Mouse (Mus musculus) left cerebral cortex, postnatal 36 days (tissue): ENCODE data around the gene Pigu. TPM values are rescaled to one million over a fixed set of nuclear protein-coding genes. Genes with fewer than 3 reads are reported as not detected.
A peak's percentile ranks its signal among the peaks of the same experiment; 100 is the strongest.

ENCODE experiments used
- DNase-seq, 2 experiments: peaks; one replicate each; pipeline ENCODE4 v3.0.0; 2021 to 2022; ENCODE audit warnings: low spot score in 2 of 2, mixed read lengths in 1 of 2
- intact Hi-C: fragments of 180-260 bp; cut with DNase I; formaldehyde crosslinking; loops from one replicate; pipeline ENCODE4 v1.15.1; 2025
- total RNA-seq, 2 experiments: library from RNA; stranded (reverse); gene quantifications; 2 replicates each; pipeline ENCODE4 v1.2.3; 2021

The Pigu gene
- total RNA-seq, 2 experiments from 2014 or later, result 25.7 to 30.5 TPM

GRCm38 (mm10) chr2:155299563-155299962, 57.7 kb downstream of the Pigu start:
- DNase-seq, result no peak
- intact Hi-C loops, result no loop called here

GRCm38 (mm10) chr2:155295453-155295852, 61.8 kb downstream of the Pigu start:
- no peak for DNase-seq
- intact Hi-C loops, result no loop called here

GRCm38 (mm10) chr2:155293946-155294345, 63.3 kb downstream of the Pigu start:
- DNase-seq, result no peak
- intact Hi-C loops, result no loop called here

- intact Hi-C loops, result no loop called here
- DNase-seq, result no peak
These were observed 63.8 kb downstream of the Pigu start for GRCm38 (mm10) chr2:155293382-155293781.

- DNase-seq, result no peak
- intact Hi-C loops, result no loop called here
These were observed 67.2 kb downstream of the Pigu start for GRCm38 (mm10) chr2:155290066-155290465.

DNA sequence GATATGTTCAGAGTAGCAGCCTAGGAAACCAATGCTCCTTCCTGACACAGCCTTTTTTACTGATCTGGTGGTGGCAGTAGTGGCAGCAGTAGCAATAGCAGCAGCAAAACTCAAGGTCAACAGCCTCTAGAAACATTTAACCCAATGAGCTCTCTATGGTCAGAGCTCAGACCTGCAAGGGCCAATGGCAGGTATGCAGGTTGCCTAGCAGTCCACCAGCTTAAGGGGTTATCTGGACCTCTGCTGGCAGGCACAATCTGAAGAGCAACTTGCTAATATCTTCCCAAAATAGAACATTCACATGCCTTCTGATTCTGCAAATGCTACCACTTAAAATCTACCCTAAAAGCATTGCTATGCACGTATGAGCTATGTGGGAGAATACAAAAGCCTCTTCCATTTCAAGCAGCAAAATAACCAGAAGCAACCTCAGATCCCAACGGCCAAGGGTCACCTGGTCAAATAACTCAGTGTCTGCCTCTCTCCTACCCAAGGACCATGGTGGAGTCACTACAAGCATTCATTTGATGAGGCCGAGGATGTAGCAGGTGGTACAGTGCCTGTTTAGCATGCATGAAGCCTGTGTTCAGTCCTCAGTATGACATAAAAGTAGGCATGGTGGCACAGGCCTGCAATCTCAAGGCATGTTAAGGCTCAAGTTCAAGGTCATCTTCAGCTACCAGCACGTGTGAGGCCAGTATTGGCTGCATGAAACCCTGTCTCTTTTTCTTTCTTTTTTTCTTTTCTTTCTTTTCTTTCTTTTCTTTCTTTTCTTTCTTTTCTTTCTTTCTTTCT, 69.6 kb downstream of the Pigu start:
- DNase-seq, result no peak
- intact Hi-C loops, result no loop called here

DNA sequence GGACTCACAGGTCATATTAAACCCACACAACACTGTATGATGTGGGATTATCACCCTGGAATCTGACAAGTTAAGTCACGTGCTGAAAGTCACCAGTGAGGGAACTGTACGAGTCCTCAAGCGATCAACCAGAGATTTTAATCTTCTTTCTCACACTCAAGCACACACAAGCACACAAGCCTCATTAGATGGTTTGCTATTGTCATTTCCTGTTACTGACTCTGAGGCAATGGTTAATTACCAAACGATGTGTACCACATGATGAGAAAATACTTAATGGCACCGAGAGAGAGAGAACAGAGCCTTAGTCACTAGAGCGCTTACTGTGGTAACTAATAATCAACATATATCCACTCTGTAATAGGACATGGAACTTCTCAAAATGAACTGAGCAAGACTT, 71.5 kb downstream of the Pigu start:
- intact Hi-C loops, result no loop called here
- DNase-seq, result no peak

DNA sequence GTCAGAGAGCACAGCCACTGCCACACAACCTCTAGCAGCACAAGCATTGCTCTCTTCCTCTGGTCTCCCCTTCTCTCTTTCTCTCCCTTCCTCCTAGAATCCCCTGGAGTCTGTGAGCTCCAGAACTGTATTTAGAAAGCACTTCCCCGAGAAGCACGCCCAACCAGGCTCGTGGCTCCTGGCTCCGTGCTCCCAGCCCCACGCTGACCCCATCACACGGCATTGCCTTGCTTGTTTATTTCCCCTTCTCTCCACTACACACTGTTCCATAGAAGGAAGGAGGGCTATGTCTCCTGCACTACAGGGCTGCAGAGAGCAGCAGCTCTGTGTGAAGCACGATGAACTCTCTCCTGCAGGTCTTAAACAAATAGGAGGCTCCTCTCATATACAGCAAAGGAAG, 72.6 kb downstream of the Pigu start:
- DNase-seq, result no peak
- intact Hi-C loops, result no loop called here

DNA sequence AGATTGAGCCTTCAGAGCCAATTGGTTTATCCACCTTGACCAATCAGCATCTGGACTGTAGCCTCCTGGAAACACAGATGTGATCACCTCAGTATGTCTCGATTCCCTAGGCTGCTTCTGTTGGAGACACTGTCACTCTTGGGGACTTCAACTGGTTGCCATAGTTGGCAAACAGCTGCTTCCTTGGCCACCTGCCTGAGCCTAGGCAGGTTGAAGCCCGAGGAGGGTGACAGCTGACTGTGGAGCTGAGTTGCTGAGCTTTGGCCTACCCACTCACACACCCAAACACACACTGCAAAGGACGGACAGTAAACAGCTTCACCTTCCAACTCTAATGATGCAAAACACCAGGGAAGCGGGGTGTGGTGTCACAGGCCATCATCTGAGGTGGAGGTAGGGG, 73.4 kb downstream of the Pigu start:
- DNase-seq, result peak in 1 of 2 experiments; percentile 14
- intact Hi-C loops, result no loop called here

DNA sequence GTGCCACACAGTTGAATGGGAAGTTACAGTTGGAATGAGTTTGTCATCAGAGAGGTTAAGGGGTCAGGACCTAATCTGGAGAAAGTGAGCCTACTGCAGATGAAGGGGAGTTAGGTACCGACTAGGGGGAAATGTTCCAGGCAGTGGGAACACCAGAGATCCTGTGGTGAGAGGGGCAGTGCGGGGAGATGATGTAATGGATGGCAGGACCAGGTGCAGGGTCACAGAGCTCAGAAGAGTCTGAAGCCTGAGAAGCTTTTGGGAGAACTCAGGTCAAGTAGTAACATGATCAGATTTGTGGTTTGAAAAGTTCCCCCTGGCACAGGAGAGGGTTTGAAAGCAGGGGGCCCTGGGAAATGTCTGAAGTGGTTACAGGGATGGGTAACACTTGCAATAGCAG, 77.1 kb downstream of the Pigu start:
- intact Hi-C loops, result no loop called here
- no peak for DNase-seq

- intact Hi-C loops, result loop anchor here (10.0 kb wide), 1 partner anchor 106 kb away; the partner anchor contains the start of gene Trp53inp2
- DNase-seq, result no peak
These were observed 78.1 kb downstream of the Pigu start for GRCm38 (mm10) chr2:155279163-155279562.

- DNase-seq, result peak in 1 of 2 experiments; percentile 18
- intact Hi-C loops, result loop anchor here (10.0 kb wide), 1 partner anchor 106 kb away; the partner anchor contains the start of gene Trp53inp2
These were observed 78.9 kb downstream of the Pigu start for GRCm38 (mm10) chr2:155278361-155278760.

GRCm38 (mm10) chr2:155277721-155278120, 79.5 kb downstream of the Pigu start:
- DNase-seq, result no peak
- intact Hi-C loops, result loop anchor here (10.0 kb wide), 1 partner anchor 107 kb away; the partner anchor contains the start of gene Trp53inp2

DNA sequence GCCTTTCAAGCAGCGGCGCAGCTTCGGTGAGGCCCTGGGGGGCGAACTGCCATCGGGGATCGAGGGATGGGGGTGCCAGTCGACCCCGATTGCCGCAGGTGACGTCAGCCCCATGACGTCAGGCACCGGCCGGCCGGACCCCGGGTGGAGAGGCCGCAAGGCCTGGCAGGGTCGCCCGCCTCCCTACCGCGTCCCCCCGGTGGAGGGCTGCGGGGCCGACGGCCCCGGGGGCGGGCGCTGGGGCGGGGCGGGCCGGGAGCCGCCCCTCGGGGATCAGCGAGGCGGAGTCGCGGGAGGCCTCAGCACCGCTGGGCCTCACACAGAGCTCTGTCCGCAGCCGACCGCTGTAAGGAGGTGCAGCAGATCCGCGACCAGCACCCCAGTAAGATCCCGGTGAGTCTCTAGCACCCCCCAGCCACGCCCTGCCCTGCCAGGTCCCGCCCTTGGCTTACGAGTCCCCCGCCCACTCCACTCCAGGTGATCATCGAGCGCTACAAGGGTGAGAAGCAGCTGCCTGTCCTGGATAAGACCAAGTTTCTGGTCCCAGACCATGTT, 80.5 kb downstream of the Pigu start:
- intact Hi-C loops, result loop anchor here (10.0 kb wide), 1 partner anchor 108 kb away; the partner anchor contains the start of gene Trp53inp2

DNA sequence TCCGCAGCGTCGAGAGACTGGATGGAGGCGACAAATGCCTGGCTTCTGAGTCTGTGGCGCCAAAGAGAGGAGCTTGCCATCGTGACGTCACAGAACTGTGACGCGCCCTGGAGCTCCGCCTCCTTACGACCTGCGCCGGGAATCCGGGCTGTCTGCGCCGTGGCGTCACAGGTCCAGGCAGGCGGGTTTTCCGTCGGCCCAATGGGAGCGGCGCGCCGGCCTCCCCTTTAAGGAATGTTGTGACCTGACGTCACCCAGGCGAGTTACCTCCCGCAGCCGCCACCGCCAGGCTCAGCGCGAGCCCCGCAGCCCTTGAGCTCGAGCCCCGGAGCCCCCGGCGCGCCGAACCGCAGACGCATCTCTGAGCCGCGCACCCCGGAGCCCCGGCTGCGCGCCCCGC, 81.0 kb downstream of the Pigu start, which contains the start of gene Map1lc3a:
TSS of gene Map1lc3a (plus strand) at position 103 of the 400 bp plus-strand sequence.
- intact Hi-C loops, result loop anchor here (10.0 kb wide), 1 partner anchor 109 kb away; the partner anchor contains the start of gene Trp53inp2
- peak; percentile 98 to 99 for DNase-seq

More for the DNA sequence above, 80.5 kb downstream of the Pigu start:
- peak in 1 of 2 experiments; percentile 62 for DNase-seq

DNA sequence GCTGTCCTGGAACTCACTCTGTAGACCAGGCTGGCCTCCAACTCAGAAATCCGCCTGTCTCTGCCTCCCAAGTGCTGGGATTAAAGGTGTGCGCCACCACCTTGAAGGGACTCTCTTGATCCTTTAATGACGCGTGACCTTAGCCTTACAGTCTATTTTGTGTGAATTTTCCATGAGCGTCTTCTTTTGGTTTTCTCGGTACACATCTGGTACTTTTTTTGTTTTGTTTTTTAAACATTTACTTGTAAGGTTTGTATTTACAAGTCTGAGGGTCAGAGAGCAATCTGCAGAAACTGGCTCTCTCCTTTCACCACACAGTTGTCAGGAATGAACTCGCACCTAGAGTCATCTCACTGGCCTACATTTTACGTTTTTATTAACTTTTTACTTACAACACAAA, 83.6 kb downstream of the Pigu start:
- intact Hi-C loops, result loop anchor here (10.0 kb wide), 1 partner anchor 111 kb away; the partner anchor contains the start of gene Trp53inp2
- DNase-seq, result no peak

DNA sequence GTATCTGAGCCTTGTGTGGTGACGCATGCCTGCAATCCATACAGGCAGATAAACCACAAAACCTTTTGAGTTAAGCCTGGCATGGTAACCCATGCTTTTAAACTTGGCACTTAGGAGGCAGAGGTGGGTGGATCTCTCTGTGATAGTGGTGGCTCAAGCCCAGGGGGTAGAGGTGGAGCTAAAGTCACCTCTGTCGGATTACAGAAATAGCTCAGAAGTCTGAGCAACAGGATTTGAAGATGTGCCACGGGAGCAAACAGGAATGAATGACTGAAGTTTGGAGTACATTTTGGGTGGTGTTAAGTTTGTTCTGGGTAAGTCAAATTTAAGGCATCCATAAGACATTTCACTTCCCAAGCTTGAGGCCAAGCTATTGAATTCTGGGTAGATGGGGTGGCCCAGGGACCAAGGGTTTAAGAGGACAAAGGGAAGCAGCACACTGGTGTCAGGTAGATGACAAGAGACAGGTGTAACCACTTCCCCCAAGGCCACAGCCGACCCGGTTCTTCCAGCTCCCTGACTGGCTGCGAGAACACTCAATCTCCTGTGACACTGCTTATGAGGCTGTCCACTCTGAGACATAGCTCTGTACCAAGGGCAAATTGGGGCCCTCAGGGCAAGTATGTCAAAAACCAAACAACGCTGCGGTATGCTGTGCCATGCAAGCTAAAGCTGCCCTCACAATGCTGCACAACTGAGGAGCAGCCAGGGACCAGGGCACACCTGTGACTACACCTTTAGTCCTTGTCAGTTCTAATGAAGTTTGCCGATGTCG, 84.6 kb downstream of the Pigu start:
- no peak for DNase-seq
- intact Hi-C loops, result loop anchor here (10.0 kb wide), 1 partner anchor 112 kb away; the partner anchor contains the start of gene Trp53inp2

- no peak for DNase-seq
- intact Hi-C loops, result loop anchor here (10.0 kb wide), 1 partner anchor 113 kb away; the partner anchor contains the start of gene Trp53inp2
These were observed 85.3 kb downstream of the Pigu start for GRCm38 (mm10) chr2:155271957-155272356.

DNA sequence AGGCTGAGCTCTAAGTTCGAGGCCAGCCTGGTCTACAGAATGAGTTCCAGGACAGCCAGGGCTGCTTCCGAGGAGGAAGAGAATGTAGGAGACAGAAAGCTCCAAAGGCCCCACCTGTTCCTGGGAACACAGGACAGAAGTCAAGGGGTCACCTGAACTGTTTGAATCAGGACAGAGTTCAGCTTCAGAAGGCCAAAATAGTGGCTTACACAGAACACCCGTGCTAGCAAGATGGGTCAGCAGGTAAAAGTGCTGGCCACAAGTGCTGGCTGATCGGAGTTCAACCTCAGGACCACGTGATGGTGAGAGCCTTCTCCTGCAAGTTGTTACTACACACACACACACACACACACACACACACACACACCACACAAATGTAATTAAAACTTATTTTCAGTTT, 90.3 kb downstream of the Pigu start:
- intact Hi-C loops, result no loop called here

DNA sequence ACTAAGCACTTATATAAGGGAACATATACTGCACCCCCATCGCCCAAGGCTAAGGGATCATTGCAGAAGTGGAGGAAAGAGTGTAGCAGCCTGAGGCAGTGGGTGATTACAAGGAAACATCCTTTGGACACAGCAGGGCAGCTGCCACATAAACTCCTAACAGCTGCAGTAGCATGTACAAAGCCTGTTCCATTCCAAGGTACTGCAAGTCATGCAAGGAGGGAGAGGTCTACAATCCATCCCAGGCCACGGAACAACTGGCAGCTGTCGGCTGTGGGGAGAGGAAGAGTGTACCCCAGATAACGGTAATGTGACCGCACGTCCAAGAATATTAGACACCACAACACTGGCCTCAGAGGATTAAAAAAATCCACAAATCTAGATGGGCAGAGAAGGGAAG, 91.7 kb downstream of the Pigu start:
- intact Hi-C loops, result no loop called here
- DNase-seq, result no peak

More for the DNA sequence above, 90.3 kb downstream of the Pigu start:
- no peak for DNase-seq
